Mouse (Mus musculus): Measurements from ENCODE around the gene Gna15.

DNA sequence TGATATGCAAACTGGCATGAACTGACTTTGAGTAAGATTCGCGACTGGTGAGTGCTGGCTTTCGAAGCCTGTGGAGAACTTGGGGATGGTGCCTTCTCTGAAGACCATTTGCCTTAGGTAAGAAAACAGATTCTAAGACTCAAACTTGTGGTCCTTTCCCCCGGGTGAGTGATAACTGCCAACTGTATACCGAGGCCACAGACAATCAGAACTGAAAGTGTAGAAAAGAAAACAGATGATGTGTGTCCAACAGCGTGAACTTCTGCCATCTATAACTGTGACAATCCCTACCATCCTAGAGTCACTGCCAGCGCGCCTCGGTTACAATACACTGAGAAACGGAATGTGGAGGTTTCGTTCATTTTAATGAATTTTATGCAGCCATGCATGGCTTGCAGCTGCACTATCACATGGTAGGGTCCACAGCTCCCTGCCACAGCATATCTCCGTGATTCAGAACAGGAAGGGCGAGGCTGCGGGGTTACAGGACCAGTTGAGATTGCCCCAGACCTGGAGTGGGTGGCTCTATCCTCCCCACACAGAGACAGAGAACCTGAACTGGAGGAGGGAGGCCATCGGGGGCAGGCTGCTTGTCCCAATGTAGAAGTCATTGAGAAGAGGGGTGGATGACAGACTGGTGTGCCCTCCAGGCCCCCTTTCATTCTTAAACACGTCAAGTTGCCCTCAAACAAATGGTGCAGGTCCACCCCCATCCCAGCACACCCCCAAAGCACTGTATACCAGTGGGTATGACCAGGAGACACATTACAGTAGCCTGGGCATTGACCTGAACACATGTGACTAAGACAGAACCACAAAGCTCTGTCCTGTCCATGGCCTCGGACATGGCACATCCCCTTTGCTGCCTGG, 26.4 kb downstream of the Gna15 start:
- TF ChIP-seq POLR2A (IDR thresholded peaks at IDR 0.05; ENCODE audit: borderline replicate concordance, insufficient read depth, low read length) (no peak), CTCF (IDR thresholded peaks at IDR 0.05; ENCODE audit: borderline replicate concordance, insufficient read depth, low read depth, low read length) (no peak)

Data from cerebellum, adult 2 months (tissue).